13 mouse cellular contexts compared by ENCODE assay signal in the genomic region with DNA sequence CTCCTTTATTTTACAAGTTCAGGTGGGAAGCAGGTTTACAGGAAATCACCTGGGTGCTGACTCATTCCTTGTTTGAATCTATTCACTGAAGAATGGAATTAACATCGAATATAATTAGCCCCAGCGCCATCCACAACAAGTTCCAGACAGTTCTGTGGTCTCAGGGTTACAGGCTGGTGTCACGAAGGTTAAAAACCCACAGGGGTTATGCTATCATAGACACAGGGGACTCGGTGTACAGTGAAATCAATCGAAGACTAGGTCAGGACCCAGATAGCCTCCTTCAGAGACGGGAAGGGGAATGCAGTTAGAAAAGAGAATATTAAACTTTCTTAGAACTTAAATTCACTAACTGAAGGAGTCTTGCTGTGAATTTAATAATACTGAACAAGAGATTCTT.
"Had no signal": no experiment of that assay in that cellular context is flagged by ENCODE, and none has a peak within 500 bp of the region (broad histone marks: within the 10 kb centered on the region; RNA-seq: fewer than 3 reads in every experiment).

No protein-coding gene starts in this region.

- H3K27ac ChIP-seq: liver, embryonic 14.5 days; lung, embryonic 15.5 days; macrophage; midbrain, embryonic 13.5 days; midbrain, embryonic 15.5 days; neural tube, embryonic 12.5 days had no signal

- DNase-seq: liver; lung, adult 2 months; lung, postnatal 14 days; right cerebral cortex, postnatal 14 days; thymus, adult 2 months; thymus, postnatal 25 days had no signal

- H3K4me1 ChIP-seq: lung, embryonic 15.5 days; megakaryocyte, embryonic 14.5 days; midbrain, embryonic 13.5 days; midbrain, embryonic 15.5 days; neural tube, embryonic 12.5 days had no signal

- H3K27me3 ChIP-seq: lung, embryonic 15.5 days; megakaryocyte, embryonic 14.5 days; midbrain, embryonic 13.5 days; midbrain, embryonic 15.5 days; neural tube, embryonic 12.5 days had no signal

- H3K4me3 ChIP-seq: lung, embryonic 15.5 days; megakaryocyte, embryonic 14.5 days; midbrain, embryonic 13.5 days; midbrain, embryonic 15.5 days; neural tube, embryonic 12.5 days had no signal

- H3K36me3 ChIP-seq: lung, embryonic 15.5 days; midbrain, embryonic 13.5 days; midbrain, embryonic 15.5 days; neural tube, embryonic 12.5 days had no signal
